27 mouse cellular contexts compared by ENCODE assay signal in the genomic region with DNA sequence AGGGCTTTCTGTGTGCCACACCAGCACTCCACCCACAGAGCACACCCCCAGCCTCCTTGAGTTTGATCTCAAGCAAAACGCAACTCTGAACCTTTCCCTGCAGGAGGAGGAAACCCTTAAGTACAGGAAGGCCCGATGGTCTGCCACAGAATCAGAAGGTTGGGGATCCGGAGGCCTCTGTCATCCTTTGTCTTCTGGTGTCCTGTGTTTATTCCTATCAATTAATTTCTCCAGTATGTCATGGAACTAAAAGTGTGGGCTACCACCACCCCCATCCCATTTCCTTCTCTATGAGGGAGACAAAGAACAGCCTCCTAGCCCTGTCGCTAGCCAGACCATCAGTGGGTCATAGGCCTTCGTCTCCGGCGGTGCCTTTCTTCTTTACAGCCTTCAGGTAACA. TPM values are rescaled to one million over a fixed set of nuclear protein-coding genes. Genes with fewer than 3 reads are reported as not detected.
DNase-seq lines count a peak whose midpoint lies in the region; ATAC-seq and TF ChIP-seq lines count a peak whose summit lies in the region.
"Had no signal": no experiment of that assay in that cellular context is flagged by ENCODE, and none has a peak within 500 bp of the region (broad histone marks: within the 10 kb centered on the region; RNA-seq: fewer than 3 reads in every experiment).

No protein-coding gene starts in this region.

- TF ChIP-seq POLR2A in lung, adult 2 months (IDR thresholded peaks at IDR 0.05; ENCODE audit: borderline replicate concordance, extremely low read depth, low read depth, low read length) = no peak

- 64% methylated on average over 7 of the region's 7 CpGs for WGBS in lung, embryonic 16.5 days
- WGBS in lung, adult 2 months = 58% methylated on average over 7 of the region's 7 CpGs

- no peaks in the 10 kb centered on the region for H3K36me3 ChIP-seq in lung, embryonic 16.5 days (ENCODE audit: control insufficient read depth, insufficient read depth, low read length)
- H3K36me3 ChIP-seq: embryonic facial prominence, embryonic 10.5 days; embryonic facial prominence, embryonic 13.5 days; forebrain, embryonic 12.5 days; forebrain, embryonic 15.5 days; heart, embryonic 12.5 days; heart, embryonic 15.5 days had no signal

- no peak overlapping the region for H3K4me2 ChIP-seq in lung, embryonic 16.5 days (ENCODE audit: low read depth, low read length)
- H3K4me2 ChIP-seq: embryonic facial prominence, embryonic 13.5 days; forebrain, embryonic 12.5 days; forebrain, embryonic 15.5 days; heart, embryonic 12.5 days; heart, embryonic 15.5 days; hindbrain, embryonic 14.5 days had no signal

- intact Hi-C loops in heart, postnatal 36 days (cut with DNase I) = no loop called here

- no peaks in the 10 kb centered on the region for H3K9me3 ChIP-seq in lung, embryonic 16.5 days (ENCODE audit: control insufficient read depth, low read length)
- H3K9me3 ChIP-seq: embryonic facial prominence, embryonic 10.5 days; embryonic facial prominence, embryonic 13.5 days; forebrain, embryonic 12.5 days; forebrain, embryonic 15.5 days; heart, embryonic 12.5 days; heart, embryonic 15.5 days had no signal

- no peaks in the 10 kb centered on the region; the same call in 1 of the 2 replicates for H3K4me1 ChIP-seq in lung, embryonic 16.5 days (replicated peaks; ENCODE audit: control insufficient read depth, insufficient read depth, low read length)
- peaks cover 17% of the 10 kb centered on the region for H3K4me1 ChIP-seq in lung, adult 2 months (ENCODE audit: control insufficient read depth, insufficient read depth, low read length)
- H3K4me1 ChIP-seq: embryonic facial prominence, embryonic 10.5 days; embryonic facial prominence, embryonic 13.5 days; forebrain, embryonic 12.5 days; forebrain, embryonic 15.5 days; heart, embryonic 15.5 days had no signal

- peak overlapping the region; percentile 82 for H3K27ac ChIP-seq in lung, embryonic 16.5 days (ENCODE audit: low read length)
- H3K27ac ChIP-seq: embryonic facial prominence, embryonic 10.5 days; embryonic facial prominence, embryonic 13.5 days; forebrain, embryonic 12.5 days; forebrain, embryonic 15.5 days; heart, embryonic 15.5 days; hindbrain, embryonic 14.5 days had no signal

- no peak overlapping the region for H3K4me3 ChIP-seq in lung, embryonic 16.5 days (ENCODE audit: low read length)
- H3K4me3 ChIP-seq in lung, adult 2 months (replicated peaks; ENCODE audit: extremely low read depth, low read depth, low read length) = no peak overlapping the region
- H3K4me3 ChIP-seq: embryonic facial prominence, embryonic 10.5 days; embryonic facial prominence, embryonic 13.5 days; erythroblast, embryonic 14.5 days; forebrain, embryonic 12.5 days; forebrain, embryonic 15.5 days; heart, embryonic 12.5 days; heart, embryonic 15.5 days had no signal

- ATAC-seq in lung, embryonic 16.5 days (ENCODE audit: low read depth) = peak; percentile 74
- ATAC-seq: CD4-positive, CD25-positive, alpha-beta regulatory T cell, adult 4 months; forebrain, embryonic 15.5 days had no signal

- H3K27me3 ChIP-seq in lung, embryonic 16.5 days (ENCODE audit: control insufficient read depth, insufficient read depth, low read depth, low read length) = no peaks in the 10 kb centered on the region
- H3K27me3 ChIP-seq: embryonic facial prominence, embryonic 13.5 days; forebrain, embryonic 12.5 days; forebrain, embryonic 15.5 days; heart, embryonic 12.5 days; heart, embryonic 15.5 days had no signal

- no peak overlapping the region for H3K9ac ChIP-seq in lung, embryonic 16.5 days (ENCODE audit: low read length)
- H3K9ac ChIP-seq: embryonic facial prominence, embryonic 13.5 days; forebrain, embryonic 12.5 days; forebrain, embryonic 15.5 days; heart, embryonic 12.5 days; heart, embryonic 15.5 days; hindbrain, embryonic 14.5 days had no signal

- no peak for DNase-seq in lung, adult 2 months
- peak; percentile 65 for DNase-seq in lung, postnatal 10 days
- peak; percentile 60 for DNase-seq in lung, postnatal 36 days
- DNase-seq in left cerebral cortex, adult 18-20 months (ENCODE audit: low spot score in 2 of 2) = no peak
- DNase-seq in heart, postnatal 36 days = no peak
- DNase-seq: adrenal gland, adult 2 months; adrenal gland, postnatal 14 days; cerebellum, adult 11 months; cerebellum, adult 2 months; cerebellum, adult 9-11 months; cerebellum, postnatal 25 days; embryo, embryonic 11 days; gastrocnemius, postnatal 25 days; heart, adult 18-20 months; heart, postnatal 10 days; heart, postnatal 4 days had no signal

- no peak for TF ChIP-seq CTCF in lung, adult 2 months (IDR thresholded peaks at IDR 0.05; ENCODE audit: insufficient read depth, low read length)

RNA-seq across cellular contexts. Expression of a gene that starts 7.3 kb away (rescaled TPM):
- polyA plus RNA-seq in lung, embryonic 16.5 days (2015; fragmentation: Nextera tagmentation; extraction: Ambion mirVana) = 52.4 and 54.1 TPM in 2 replicates
- 48.6 and 82.7 TPM in 2 replicates for polyA plus RNA-seq in lung, adult 2 months (2012; rRNA removed)
- total RNA-seq in left cerebral cortex, adult 18-20 months (2021) = 10 to 100 TPM in 1 of 2 experiments, 1 to 10 TPM in 1; 8.0 to 10.0 TPM
- total RNA-seq in heart, postnatal 36 days (2021) = 10 to 100 TPM; 45.2 to 51.5 TPM
- polyA plus RNA-seq: C2C12 had no signal

RNA-seq across cellular contexts. Expression of a gene that starts 43.7 kb away (rescaled TPM):
- polyA plus RNA-seq in lung, embryonic 16.5 days (2015; fragmentation: Nextera tagmentation; extraction: Ambion mirVana) = 32.1 and 34.8 TPM in 2 replicates
- polyA plus RNA-seq in lung, adult 2 months (2012; rRNA removed) = 37.8 and 45.5 TPM in 2 replicates
- 100 to 1,000 TPM; 179 to 185 TPM for total RNA-seq in left cerebral cortex, adult 18-20 months (2021)
- 10 to 100 TPM; 42.8 to 44.4 TPM for total RNA-seq in heart, postnatal 36 days (2021)

RNA-seq across cellular contexts. Expression of a gene that starts 47.9 kb away (rescaled TPM):
- polyA plus RNA-seq in lung, embryonic 16.5 days (2015; fragmentation: Nextera tagmentation; extraction: Ambion mirVana) = 81.6 and 86.1 TPM in 2 replicates
- polyA plus RNA-seq in lung, adult 2 months (2012; rRNA removed) = 7.7 and 13.9 TPM in 2 replicates
- total RNA-seq in left cerebral cortex, adult 18-20 months (2021) = 10 to 100 TPM; 49.5 to 51.0 TPM
- total RNA-seq in heart, postnatal 36 days (2021) = 10 to 100 TPM; 46.5 to 46.6 TPM

Comparison
In these comparisons a context has a peak if more than half of its experiments do, and no peak if none do; other contexts are left out.
1. DNase-seq: peak in lung, postnatal 10 days (single experiment) and lung, postnatal 36 days (single experiment); none in lung, adult 2 months (single experiment), left cerebral cortex, adult 18-20 months (0 of 2) and heart, postnatal 36 days (0 of 2).
2. RNA of a gene that starts 7.3 kb away (total RNA-seq): 45.2 to 51.5 TPM in heart, postnatal 36 days; 8.0 to 10.0 TPM in left cerebral cortex, adult 18-20 months; every median in the first group is over 4 times any median in the second.